Mouse (Mus musculus) liver, embryonic 14.5 days (tissue): ENCODE results near the gene Kcng3. TPM values are rescaled to one million over a fixed set of nuclear protein-coding genes. Genes with fewer than 3 reads are reported as not detected.

Source experiments
- ATAC-seq: fragments of 200-750 bp; cut with Nextera tagmentation; 2 replicates; pipeline ENCODE4 v1.8.0; 2017; ENCODE audit warnings: moderate number of reproducible peaks, mild to moderate bottlenecking, moderate library complexity; ENCODE audit not compliant: insufficient read depth
- DNase-seq, 3 experiments: peaks; one replicate each; pipeline ENCODE4 v3.0.0-alpha.2; 2012 to 2013; ENCODE audit warnings: low read depth in 3 of 3, low spot score in 3 of 3
- H3K27ac ChIP-seq: fragments of 300-500 bp; sonication (generic); 2 replicates; pipeline ENCODE4 v1.5.1; 2014; ENCODE audit warnings: moderate library complexity, mild to moderate bottlenecking, control low read depth, inconsistent platforms
- H3K27me3 ChIP-seq: fragments of 300-500 bp; sonication (generic); 2 replicates; pipeline ENCODE4 v1.6.1; 2014; ENCODE audit warnings: mild to moderate bottlenecking, low read length, moderate library complexity; ENCODE audit not compliant: control insufficient read depth, insufficient read depth
- H3K36me3 ChIP-seq: fragments of 300-500 bp; sonication (generic); replicated peaks from 2 replicates; pipeline ENCODE4 v1.6.1; 2014; ENCODE audit warnings: low read depth; ENCODE audit not compliant: control insufficient read depth, insufficient read depth
- H3K4me1 ChIP-seq, 2 experiments: fragments of 200-500 bp in 1 of 2; fragments of 300-500 bp in 1 of 2; sonication (generic) in 1 of 2; replicated peaks; 2 replicates each; pipeline ENCODE4 v1.6.1; 2012 to 2014; ENCODE audit warnings: antibody characterized with exemption in 1 of 2, inconsistent platforms in 1 of 2, low read length in 1 of 2; ENCODE audit not compliant: control insufficient read depth in 2 of 2, insufficient read depth in 2 of 2
- H3K4me2 ChIP-seq: fragments of 300-500 bp; sonication (generic); 2 replicates; pipeline ENCODE4 v1.6.1; 2014; ENCODE audit warnings: low read depth, mild to moderate bottlenecking, control low read depth, moderate library complexity
- H3K4me3 ChIP-seq, 2 experiments: fragments of 200-500 bp in 1 of 2; fragments of 300-500 bp in 1 of 2; sonication (generic) in 1 of 2; 2 replicates each; pipeline ENCODE4 v1.5.1; 2012 to 2014; ENCODE audit warnings: low read depth in 2 of 2, low read length in 2 of 2, mild to moderate bottlenecking in 2 of 2, control low read depth in 1 of 2, inconsistent platforms in 1 of 2, moderate library complexity in 1 of 2; ENCODE audit not compliant: insufficient read depth in 1 of 2
- H3K9ac ChIP-seq: fragments of 300-500 bp; sonication (generic); replicated peaks from 2 replicates; pipeline ENCODE4 v1.6.1; 2014; ENCODE audit warnings: mild to moderate bottlenecking, control low read depth, moderate library complexity
- H3K9me3 ChIP-seq: fragments of 300-500 bp; sonication (generic); 2 replicates; pipeline ENCODE4 v1.6.1; 2016; ENCODE audit warnings: low read length, mixed read lengths; ENCODE audit not compliant: control insufficient read depth
- CTCF ChIP-seq: IDR thresholded peaks from 2 replicates; pipeline ENCODE4 v1.5.1; 2016; ENCODE audit warnings: antibody characterized with exemption, low read depth, control low read depth
- EP300 ChIP-seq: IDR thresholded peaks from 2 replicates; pipeline ENCODE4 v1.6.1; 2016; ENCODE audit warnings: antibody characterized with exemption, low read depth
- WGBS: fragments of 180-500 bp; shearing (Covaris S2); extraction: QIAGEN DNeasy Blood & Tissue Kit; methylation state at CpG from one replicate; pipeline ENCODE4 v1.1.7; 2014; ENCODE audit not compliant: insufficient replicate concordance; 5-methylcytosine and 5-hydroxymethylcytosine counted together
- polyA plus RNA-seq, 2 experiments: library from polyadenylated mRNA; depleted of rRNA in 1 of 2; stranded (reverse) in 1 of 2; unstranded in 1 of 2; fragments of >200 nt; fragmentation: Nextera tagmentation in 1 of 2; extraction: Ambion mirVana in 1 of 2; gene quantifications; 2 replicates each; pipeline versions ENCODE4 v1.2.1 to v1.2.3; 2012 to 2014

The Kcng3 gene
- polyA plus RNA-seq, 2 experiments, result 0.07 TPM; not detected in 1

GRCm38 (mm10) chr17:83538694-83539093 is 93.0 kb downstream of the Kcng3 start:
- Histone ChIP-seq H3K4me1 (no peaks in the 10 kb centered on the region), H3K9ac (no peak overlapping the region), H3K27ac (no peak overlapping the region), H3K27me3 (no peaks in the 10 kb centered on the region), H3K36me3 (no peaks in the 10 kb centered on the region), H3K4me2 (no peak overlapping the region), H3K4me3 (no peak overlapping the region), H3K9me3 (no peaks in the 10 kb centered on the region)
- no peak for TF ChIP-seq EP300
- TF ChIP-seq CTCF, result no peak
- DNase-seq, result no peak
- WGBS, result 81% methylated on average over 1 of the region's 1 CpGs
- no peak for ATAC-seq

DNA sequence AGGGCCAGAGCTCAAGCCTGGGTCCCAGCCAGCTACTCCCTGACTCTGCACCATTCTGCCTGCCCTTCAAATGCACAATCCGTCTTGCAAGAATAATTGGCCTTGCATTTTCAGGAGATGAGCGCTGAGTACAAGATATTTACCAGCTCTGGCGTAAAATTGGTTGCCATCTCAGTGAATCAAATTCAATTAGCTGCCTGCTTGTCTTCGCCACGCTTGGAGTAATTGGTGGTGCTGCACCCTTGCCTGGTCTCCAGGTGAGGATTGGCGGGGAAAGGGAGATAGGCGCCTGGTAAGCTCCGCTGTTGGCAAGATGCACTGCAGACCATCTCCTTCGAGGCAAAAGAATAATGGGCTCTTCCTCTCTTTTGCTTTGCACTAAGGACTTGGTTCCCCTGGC is 93.6 kb downstream of the Kcng3 start:
- no peaks in the 10 kb centered on the region for H3K4me1 ChIP-seq
- H3K36me3 ChIP-seq, result no peaks in the 10 kb centered on the region
- WGBS, result 72% methylated on average over 9 of the region's 9 CpGs
- no peak overlapping the region for H3K4me3 ChIP-seq
- H3K9ac ChIP-seq, result no peak overlapping the region
- H3K9me3 ChIP-seq, result no peaks in the 10 kb centered on the region
- no peaks in the 10 kb centered on the region for H3K27me3 ChIP-seq
- ATAC-seq, result no peak
- H3K4me2 ChIP-seq, result no peak overlapping the region
- TF ChIP-seq EP300 (no peak), CTCF (no peak)
- H3K27ac ChIP-seq, result no peak overlapping the region
- no peak for DNase-seq

Other genes starting within 250 kb of the Kcng3 start
- gene Cox7a2l, start 114.6 kb downstream of the Kcng3 start, polyA plus RNA-seq (2012; rRNA removed), result 73.3 and 77.5 TPM in 2 replicates
- 78.5 and 82.2 TPM in 2 replicates for gene Cox7a2l, start 114.6 kb downstream of the Kcng3 start, polyA plus RNA-seq (2014; fragmentation: Nextera tagmentation; extraction: Ambion mirVana)
- gene Mta3, start 74.3 kb upstream of the Kcng3 start, polyA plus RNA-seq (2012; rRNA removed), result 30.0 and 35.5 TPM in 2 replicates
- 26.7 and 34.5 TPM in 2 replicates for gene Mta3, start 74.3 kb upstream of the Kcng3 start, polyA plus RNA-seq (2014; fragmentation: Nextera tagmentation; extraction: Ambion mirVana)
- 14.2 and 19.6 TPM in 2 replicates for gene Haao, start 216.1 kb upstream of the Kcng3 start, polyA plus RNA-seq (2012; rRNA removed)
- gene Haao, start 216.1 kb upstream of the Kcng3 start, polyA plus RNA-seq (2014; fragmentation: Nextera tagmentation; extraction: Ambion mirVana), result 30.5 and 33.3 TPM in 2 replicates